Mouse (Mus musculus) ES-Bruce4 (cell line): ENCODE data around the gene Il22ra2. TPM values are rescaled to one million over a fixed set of nuclear protein-coding genes. Genes with fewer than 3 reads are reported as not detected.

Source experiments
- H3K27ac ChIP-seq: 2 replicates; pipeline ENCODE4 v1.5.1; 2012; ENCODE audit warnings: low read length, inconsistent platforms; ENCODE audit not compliant: insufficient read depth
- H3K27me3 ChIP-seq: 2 replicates; pipeline ENCODE4 v1.6.1; 2012; ENCODE audit warnings: mild to moderate bottlenecking, low read length, inconsistent platforms; ENCODE audit not compliant: control insufficient read depth, poor library complexity, insufficient read depth, severe bottlenecking
- H3K36me3 ChIP-seq: 2 replicates; pipeline ENCODE4 v1.6.1; 2012; ENCODE audit warnings: inconsistent platforms, mild to moderate bottlenecking, low read length, moderate library complexity; ENCODE audit not compliant: control insufficient read depth, poor library complexity, insufficient read depth, severe bottlenecking
- H3K4me1 ChIP-seq: one replicate; pipeline ENCODE4 v1.8.1; 2011; ENCODE audit warnings: low read length; ENCODE audit not compliant: control insufficient read depth, insufficient read depth
- H3K4me3 ChIP-seq: 2 replicates; pipeline ENCODE4 v1.5.1; 2011; ENCODE audit warnings: low read depth, mild to moderate bottlenecking, low read length
- H3K9ac ChIP-seq: 2 replicates; pipeline ENCODE4 v1.6.1; 2012; ENCODE audit warnings: low read depth, mild to moderate bottlenecking, inconsistent platforms; ENCODE audit not compliant: poor library complexity, severe bottlenecking
- H3K9me3 ChIP-seq: replicated peaks from 2 replicates; pipeline ENCODE4 v1.6.1; 2012; ENCODE audit warnings: mild to moderate bottlenecking, low read length, inconsistent platforms; ENCODE audit not compliant: control insufficient read depth, poor library complexity, insufficient read depth, severe bottlenecking
- CTCF ChIP-seq: IDR thresholded peaks from one replicate; pipeline ENCODE4 v1.8.1; 2011; ENCODE audit warnings: low read depth, low read length
- EP300 ChIP-seq: IDR thresholded peaks from 2 replicates; pipeline ENCODE4 v1.6.1; 2011; ENCODE audit warnings: low read depth, low read length; ENCODE audit not compliant: insufficient read depth
- POLR2A ChIP-seq: IDR thresholded peaks from one replicate; pipeline ENCODE4 v1.8.1; 2011; ENCODE audit warnings: low read length; ENCODE audit not compliant: insufficient read depth
- polyA plus RNA-seq: library from polyadenylated mRNA; stranded (reverse); fragments of >200 nt; gene quantifications from 2 replicates; pipeline ENCODE4 v1.2.4, GENCODE M21; 2011; ENCODE audit warnings: low read depth; ENCODE audit not compliant: missing spikeins, insufficient read depth, insufficient read length

Il22ra2 gene
- polyA plus RNA-seq, 1 experiment = not detected

DNA sequence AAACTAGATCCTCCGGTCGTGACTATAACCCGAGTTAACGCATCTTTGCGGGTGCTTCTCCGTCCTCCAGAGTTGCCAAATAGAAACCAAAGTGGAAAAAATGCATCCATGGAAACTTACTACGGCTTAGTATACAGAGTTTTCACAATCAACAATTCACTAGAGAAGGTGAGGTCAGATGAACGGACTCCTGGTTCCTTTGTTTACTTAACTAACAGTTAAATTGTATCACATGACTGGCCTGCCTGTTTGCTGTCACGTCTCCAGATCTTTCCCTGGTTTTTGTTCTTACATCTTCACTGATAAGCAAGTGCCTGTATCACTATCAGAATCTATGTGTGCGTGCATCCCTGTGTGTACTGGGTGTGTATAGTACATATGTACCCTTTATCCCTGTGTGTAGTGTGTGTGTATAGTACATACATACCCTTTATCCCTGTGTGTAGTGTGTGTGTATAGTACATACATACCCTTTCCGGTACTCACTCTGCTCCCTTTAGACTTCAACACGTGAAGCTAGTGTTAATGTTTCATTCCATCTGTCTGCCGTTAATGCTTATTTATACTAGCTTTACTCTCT, 9.9 kb downstream of the Il22ra2 start:
- Histone ChIP-seq H3K9me3 (no peaks in the 10 kb centered on the region), H3K27me3 (no peaks in the 10 kb centered on the region), H3K9ac (no peak overlapping the region), H3K4me1 (no peaks in the 10 kb centered on the region), H3K27ac (no peak overlapping the region), H3K4me3 (no peak overlapping the region), H3K36me3 (no peaks in the 10 kb centered on the region)
- TF ChIP-seq POLR2A (no peak), CTCF (no peak), EP300 (no peak)

DNA sequence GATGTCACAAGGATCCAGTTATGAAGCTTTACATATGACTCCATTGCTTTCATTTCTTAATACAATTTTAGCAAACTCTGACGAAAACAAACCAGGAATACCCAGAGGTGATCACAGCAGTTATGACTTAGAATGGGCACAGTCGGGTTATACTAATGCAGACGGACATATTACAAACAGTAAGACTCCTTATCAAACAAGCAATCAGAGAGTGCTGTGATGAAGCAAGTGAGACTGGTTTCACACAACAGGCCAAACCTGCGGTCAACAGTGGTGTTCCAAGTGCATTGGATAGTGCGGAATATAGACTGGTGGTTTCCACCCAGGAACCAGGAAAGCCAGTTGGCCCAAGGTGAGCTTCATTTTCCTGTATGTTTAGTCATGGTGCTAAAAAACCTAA, 17.1 kb downstream of the Il22ra2 start:
- Histone ChIP-seq H3K36me3 (no peaks in the 10 kb centered on the region), H3K9me3 (no peaks in the 10 kb centered on the region), H3K27ac (no peak overlapping the region), H3K4me1 (no peaks in the 10 kb centered on the region), H3K27me3 (no peaks in the 10 kb centered on the region), H3K4me3 (no peak overlapping the region), H3K9ac (no peak overlapping the region)
- no peak for TF ChIP-seq EP300
- no peak for TF ChIP-seq CTCF

DNA sequence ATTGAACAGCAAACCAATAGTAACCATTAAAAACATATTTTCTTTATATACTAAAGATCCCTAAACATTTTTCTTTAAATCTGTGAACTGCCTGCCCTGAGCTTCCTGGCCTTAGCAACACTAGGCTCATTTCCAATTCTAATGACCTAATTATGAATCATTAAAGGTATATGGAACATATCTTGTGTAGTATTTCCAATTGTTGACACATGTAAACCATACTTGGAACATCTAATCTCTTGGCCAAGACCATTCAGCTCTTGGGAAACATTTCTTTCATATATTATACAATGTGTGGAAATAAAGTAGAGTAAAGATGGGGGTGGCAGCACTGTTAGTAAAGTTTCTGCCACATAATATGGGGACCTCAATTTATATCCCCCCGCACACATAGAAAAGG, 17.8 kb downstream of the Il22ra2 start:
- Histone ChIP-seq H3K9me3 (no peaks in the 10 kb centered on the region), H3K4me1 (no peaks in the 10 kb centered on the region), H3K27me3 (no peaks in the 10 kb centered on the region), H3K9ac (no peak overlapping the region), H3K36me3 (no peaks in the 10 kb centered on the region), H3K27ac (no peak overlapping the region), H3K4me3 (no peak overlapping the region)
- TF ChIP-seq EP300 (no peak), POLR2A (no peak)

DNA sequence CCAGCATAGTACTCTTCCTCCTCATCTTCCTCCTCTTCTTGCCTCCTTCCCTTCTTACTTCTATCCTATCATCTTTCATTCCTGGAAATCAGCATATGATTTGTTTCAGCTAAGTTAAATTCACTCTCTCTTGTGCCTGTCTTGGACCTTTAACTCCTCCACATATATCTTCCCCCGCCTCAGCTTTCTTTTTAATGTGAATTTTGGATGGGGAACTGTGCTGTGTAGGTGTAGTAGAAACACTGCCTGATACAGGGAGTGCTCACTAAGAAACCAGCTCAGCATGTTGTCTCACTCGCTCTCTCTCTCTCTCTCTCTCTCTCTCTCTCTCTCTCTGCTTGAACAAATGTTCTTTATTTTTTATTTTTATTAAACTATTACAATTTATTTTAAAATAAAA, 23.3 kb downstream of the Il22ra2 start:
- TF ChIP-seq CTCF = no peak
- no peak for TF ChIP-seq POLR2A
- no peak for TF ChIP-seq EP300
- Histone ChIP-seq H3K4me3 (no peak overlapping the region), H3K27ac (no peak overlapping the region), H3K4me1 (no peaks in the 10 kb centered on the region), H3K36me3 (no peaks in the 10 kb centered on the region), H3K27me3 (no peaks in the 10 kb centered on the region), H3K9ac (no peak overlapping the region), H3K9me3 (no peaks in the 10 kb centered on the region)

DNA sequence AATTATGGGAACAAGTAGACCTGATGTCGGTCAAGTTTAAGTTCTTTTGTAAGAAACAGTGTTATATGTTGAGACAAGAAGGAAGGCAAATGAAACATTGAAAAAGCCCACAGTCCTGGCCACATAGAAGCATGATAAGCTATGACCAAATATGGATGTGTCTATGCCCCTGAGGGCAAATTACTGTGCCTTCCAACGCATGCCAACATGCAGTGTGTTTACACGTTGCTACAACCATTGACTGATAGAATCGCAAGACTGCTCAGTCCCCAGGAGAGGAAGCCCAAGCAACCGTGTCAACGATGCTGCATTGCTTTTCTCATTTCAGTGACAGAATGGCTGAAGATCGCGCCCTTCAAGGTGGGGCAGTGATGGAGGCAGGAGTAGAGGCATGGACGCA, 35.6 kb downstream of the Il22ra2 start:
- Histone ChIP-seq H3K27me3 (no peaks in the 10 kb centered on the region), H3K36me3 (no peaks in the 10 kb centered on the region), H3K27ac (no peak overlapping the region), H3K9me3 (no peaks in the 10 kb centered on the region), H3K4me1 (no peaks in the 10 kb centered on the region), H3K4me3 (no peak overlapping the region), H3K9ac (no peak overlapping the region)
- TF ChIP-seq EP300 (no peak), POLR2A (no peak), CTCF (no peak)

DNA sequence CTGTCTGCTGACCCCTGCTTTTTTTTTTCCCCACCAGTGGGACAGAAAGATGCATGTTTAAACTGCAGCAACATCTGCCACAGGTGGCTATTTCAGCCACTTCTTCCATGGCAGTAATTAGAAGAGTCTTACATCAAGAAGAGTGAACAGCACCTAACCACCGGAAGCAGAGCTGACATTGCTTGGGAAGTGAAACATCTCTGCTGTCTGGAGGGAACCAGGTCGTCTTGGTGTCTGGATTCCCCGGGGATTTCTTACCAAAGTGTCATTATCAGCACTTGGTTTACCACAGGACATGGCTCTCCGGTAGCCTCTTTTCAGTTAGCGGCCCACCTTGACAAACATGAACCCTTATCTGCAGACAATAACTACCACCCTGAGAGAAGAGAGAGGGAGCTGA, 38.2 kb downstream of the Il22ra2 start:
- Histone ChIP-seq H3K27ac (no peak overlapping the region), H3K27me3 (no peaks in the 10 kb centered on the region), H3K36me3 (no peaks in the 10 kb centered on the region), H3K9me3 (no peaks in the 10 kb centered on the region), H3K9ac (no peak overlapping the region), H3K4me3 (no peak overlapping the region), H3K4me1 (no peaks in the 10 kb centered on the region)
- TF ChIP-seq POLR2A (no peak), CTCF (no peak), EP300 (no peak)
